Mouse (Mus musculus) kidney, postnatal 0 days (tissue): ENCODE measurements around the gene Hoxa10. TPM values are rescaled to one million over a fixed set of nuclear protein-coding genes. Genes with fewer than 3 reads are reported as not detected.

Experiments
- ATAC-seq: fragments of 200-750 bp; cut with Nextera tagmentation; replicated peaks from 2 replicates; pipeline ENCODE4 v1.8.0; 2017; ENCODE audit warnings: low read depth, moderate number of reproducible peaks, moderate TSS enrichment, moderate library complexity; ENCODE audit not compliant: low FRiP score
- DNase-seq: peaks from one replicate; pipeline ENCODE4 v3.0.0-alpha.2; 2016; ENCODE audit warnings: low spot score
- H3K27ac ChIP-seq: fragments of 300-500 bp; sonication (generic); 2 replicates; pipeline ENCODE4 v1.5.1; 2014; ENCODE audit warnings: mild to moderate bottlenecking
- H3K27me3 ChIP-seq: fragments of 300-500 bp; sonication (generic); 2 replicates; pipeline ENCODE4 v1.6.1; 2014; ENCODE audit warnings: low read length, mixed read lengths; ENCODE audit not compliant: insufficient read depth
- H3K36me3 ChIP-seq: fragments of 300-500 bp; sonication (generic); 2 replicates; pipeline ENCODE4 v1.6.1; 2014; ENCODE audit warnings: low read length, mixed read lengths; ENCODE audit not compliant: insufficient read depth
- H3K4me1 ChIP-seq: fragments of 300-500 bp; sonication (generic); replicated peaks from 2 replicates; pipeline ENCODE4 v1.6.1; 2014; ENCODE audit warnings: antibody characterized with exemption, low read length, mixed read lengths; ENCODE audit not compliant: insufficient read depth
- H3K4me2 ChIP-seq: fragments of 300-500 bp; sonication (generic); 2 replicates; pipeline ENCODE4 v1.6.1; 2014; ENCODE audit warnings: mild to moderate bottlenecking, low read length, moderate library complexity, mixed read lengths
- H3K4me3 ChIP-seq: fragments of 300-500 bp; sonication (generic); replicated peaks from 2 replicates; pipeline ENCODE4 v1.5.1; 2014; ENCODE audit warnings: low read depth, low read length
- H3K9ac ChIP-seq: fragments of 300-500 bp; sonication (generic); 2 replicates; pipeline ENCODE4 v1.6.1; 2014; ENCODE audit warnings: low read depth, low read length
- H3K9me3 ChIP-seq: fragments of 300-500 bp; sonication (generic); replicated peaks from 2 replicates; pipeline ENCODE4 v1.6.1; 2016; ENCODE audit warnings: low read length, inconsistent platforms, mixed read lengths
- CTCF ChIP-seq: IDR thresholded peaks from 2 replicates; pipeline ENCODE4 v1.5.1; 2016; ENCODE audit warnings: antibody characterized with exemption, low read depth, mild to moderate bottlenecking, moderate library complexity
- WGBS: fragments of 180-500 bp; shearing (Covaris S2); extraction: QIAGEN DNeasy Blood & Tissue Kit; methylation state at CpG from one replicate; pipeline ENCODE4 v1.1.7; 2014; 5-methylcytosine and 5-hydroxymethylcytosine counted together
- polyA plus RNA-seq: library from polyadenylated mRNA; unstranded; fragments of >200 nt; fragmentation: Nextera tagmentation; extraction: Ambion mirVana; gene quantifications from 2 replicates; pipeline ENCODE4 v1.2.1, GENCODE M21; 2015

Gene Hoxa10
- polyA plus RNA-seq, 1 experiment from 2014 or later, result 183 TPM

- TF ChIP-seq CTCF, result no peak
- Histone ChIP-seq H3K4me2 (no peak overlapping the region), H3K36me3 (no peaks in the 10 kb centered on the region), H3K27me3 (peaks cover 59% of the 10 kb centered on the region), H3K9ac (no peak overlapping the region), H3K9me3 (no peaks in the 10 kb centered on the region), H3K4me1 (no peaks in the 10 kb centered on the region), H3K4me3 (no peak overlapping the region), H3K27ac (no peak overlapping the region)
- no peak for ATAC-seq
- WGBS, result 22% methylated on average over 8 of the region's 8 CpGs
- no peak for DNase-seq
Observed at GRCm38 (mm10) chr6:52275563-52276280, 35.1 kb upstream of the Hoxa10 start.

GRCm38 (mm10) chr6:52274576-52274975 is 33.9 kb upstream of the Hoxa10 start:
- no peak overlapping the region for H3K27ac ChIP-seq
- 10% methylated on average over 11 of the region's 11 CpGs for WGBS

GRCm38 (mm10) chr6:52273656-52274280 is 33.1 kb upstream of the Hoxa10 start:
- Histone ChIP-seq H3K4me3 (no peak overlapping the region), H3K9me3 (no peaks in the 10 kb centered on the region), H3K27ac (no peak overlapping the region), H3K36me3 (no peaks in the 10 kb centered on the region), H3K4me1 (no peaks in the 10 kb centered on the region), H3K4me2 (no peak overlapping the region), H3K9ac (no peak overlapping the region), H3K27me3 (peaks cover 79% of the 10 kb centered on the region)
- ATAC-seq, result no peak
- no peak for TF ChIP-seq CTCF
- no peak for DNase-seq
- WGBS, result 11% methylated on average over 22 of the region's 22 CpGs

More at GRCm38 (mm10) chr6:52274576-52274975, 33.9 kb upstream of the Hoxa10 start:
- no peaks in the 10 kb centered on the region for H3K36me3 ChIP-seq
- no peak for ATAC-seq
- H3K9me3 ChIP-seq, result no peaks in the 10 kb centered on the region
- no peak overlapping the region for H3K9ac ChIP-seq
- peaks cover 71% of the 10 kb centered on the region for H3K27me3 ChIP-seq
- H3K4me1 ChIP-seq, result no peaks in the 10 kb centered on the region
- no peak overlapping the region for H3K4me3 ChIP-seq
- no peak for TF ChIP-seq CTCF
- no peak for DNase-seq
- H3K4me2 ChIP-seq, result no peak overlapping the region

- no peak for DNase-seq
- ATAC-seq, result no peak
- no peak overlapping the region for H3K4me3 ChIP-seq
- no peak overlapping the region for H3K27ac ChIP-seq
- no peaks in the 10 kb centered on the region for H3K36me3 ChIP-seq
- WGBS, result 17% methylated on average over 22 of the region's 22 CpGs
- TF ChIP-seq CTCF, result no peak
- no peak overlapping the region for H3K9ac ChIP-seq
- H3K4me1 ChIP-seq, result no peaks in the 10 kb centered on the region
- H3K4me2 ChIP-seq, result no peak overlapping the region
- no peaks in the 10 kb centered on the region for H3K9me3 ChIP-seq
- H3K27me3 ChIP-seq, result peaks cover 87% of the 10 kb centered on the region
Observed at GRCm38 (mm10) chr6:52272766-52273655, 32.4 kb upstream of the Hoxa10 start.

DNA sequence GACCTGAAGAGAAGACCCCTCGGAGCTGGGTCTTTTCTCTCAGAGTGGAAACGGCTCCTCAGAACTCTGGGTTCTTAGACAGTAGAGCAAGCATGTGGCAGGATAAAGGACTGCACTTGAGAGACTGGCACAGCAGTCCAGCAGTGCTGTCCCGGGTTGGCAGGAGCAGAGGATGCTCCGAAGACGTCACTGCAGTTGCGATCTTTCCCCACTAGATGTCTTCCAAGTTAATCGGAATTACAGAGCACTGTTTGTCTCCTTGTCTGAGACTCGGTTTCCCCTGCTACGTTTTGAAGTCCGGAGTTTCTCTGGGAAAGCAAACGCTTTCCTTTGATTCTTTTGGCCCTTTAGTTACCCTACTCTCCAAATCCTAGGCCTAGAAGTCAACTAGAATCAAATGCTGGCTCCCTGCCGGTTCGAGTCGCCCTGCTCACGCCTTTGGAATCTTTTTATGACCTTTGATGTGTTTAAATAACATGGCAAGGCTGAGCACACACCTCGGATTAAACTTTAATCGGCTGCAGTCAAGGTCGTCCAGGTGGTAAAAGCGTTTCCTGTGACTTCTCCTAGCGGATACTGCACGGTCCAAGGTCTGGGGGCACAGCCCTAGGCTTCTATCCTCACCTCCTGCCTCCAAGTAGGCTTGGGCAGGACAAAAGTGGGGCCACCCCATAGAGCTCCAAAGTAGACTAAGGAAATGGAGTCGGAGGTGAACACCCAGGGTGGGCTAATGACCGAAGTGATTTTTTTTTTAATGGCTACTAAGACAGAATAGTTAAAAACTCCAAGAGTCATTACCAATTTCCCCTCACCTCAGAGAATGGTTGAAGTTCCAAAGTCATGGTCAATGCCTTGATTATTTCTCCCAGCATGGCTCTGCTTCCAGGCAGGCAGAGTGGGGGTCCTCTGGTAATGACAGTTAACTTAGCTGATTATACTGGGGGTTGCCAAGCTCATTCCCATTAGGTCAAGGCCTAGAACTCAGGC is 30.1 kb upstream of the Hoxa10 start:
- DNase-seq (peak; percentile 86), ATAC-seq (peak; percentile 53)
- Histone ChIP-seq H3K4me3 (no peak overlapping the region), H3K9me3 (no peaks in the 10 kb centered on the region), H3K36me3 (no peaks in the 10 kb centered on the region), H3K27me3 (peaks cover 87% of the 10 kb centered on the region), H3K4me1 (no peaks in the 10 kb centered on the region), H3K4me2 (no peak overlapping the region), H3K27ac (no peak overlapping the region), H3K9ac (no peak overlapping the region)
- TF ChIP-seq CTCF, result peak; percentile 65
- 9% methylated on average over 23 of the region's 23 CpGs for WGBS
